Mouse (Mus musculus) embryonic fibroblast, embryonic 13.5 days (primary cell): ENCODE data around the gene Acot12.

Experiments
- CTCF ChIP-seq: IDR thresholded peaks from 2 replicates; pipeline ENCODE4 v1.5.1; 2011; ENCODE audit warnings: mild to moderate bottlenecking, control low read depth, low read length, moderate library complexity, borderline replicate concordance; ENCODE audit not compliant: insufficient read depth
- POLR2A ChIP-seq: IDR thresholded peaks from 2 replicates; pipeline ENCODE4 v1.6.1; 2011; ENCODE audit warnings: low read depth, mild to moderate bottlenecking, control low read depth, low read length, moderate library complexity

- no peak for TF ChIP-seq CTCF
- TF ChIP-seq POLR2A: no peak
Measured at GRCm38 (mm10) chr13:91809476-91809875, 68.2 kb downstream of the Acot12 start.
